Mouse (Mus musculus): ENCODE data around the gene Btbd35f16. TPM values are rescaled to one million over a fixed set of nuclear protein-coding genes. Genes with fewer than 3 reads are reported as not detected.
"Not testable (repeated sequence)": the region's sequence is repeated elsewhere in the genome, so short reads cannot be mapped to it uniquely, and the experiment has no call there.

Btbd35f16 gene
- not detected in 2 replicates for polyA plus RNA-seq (2015; fragmentation: Nextera tagmentation; extraction: Ambion mirVana)

- ATAC-seq; H3K36me3 ChIP-seq (ENCODE audit: control insufficient read depth, insufficient read depth, low read length); H3K27ac ChIP-seq (ENCODE audit: low read depth, low read length); H3K9me3 ChIP-seq (ENCODE audit: control insufficient read depth, low read length); H3K27me3 ChIP-seq (replicated peaks; ENCODE audit: control insufficient read depth, insufficient read depth, low read length); H3K9ac ChIP-seq (ENCODE audit: low read depth, low read length); H3K4me1 ChIP-seq (ENCODE audit: control insufficient read depth, insufficient read depth, low read depth, low read length); H3K4me2 ChIP-seq (ENCODE audit: low read length); H3K4me3 ChIP-seq (ENCODE audit: low read length): not testable (repeated sequence)
- WGBS: no CpG with 5 or more reads among the region's 3 CpGs
These were observed at the start of gene Btbd35f16 for GRCm38 (mm10) chrX:3956902-3957301. Gene Btbd35f16 (minus strand): TSS chrX:3957002.

Other genes with a start within 250 kb of the Btbd35f16 start
- not detected in 2 replicates for gene Btbd35f10, start 204.1 kb downstream of the Btbd35f16 start, polyA plus RNA-seq (2015; fragmentation: Nextera tagmentation; extraction: Ambion mirVana)
- gene Btbd35f3, start 80.7 kb upstream of the Btbd35f16 start, polyA plus RNA-seq (2015; fragmentation: Nextera tagmentation; extraction: Ambion mirVana): not detected in 2 replicates
- gene Btbd35f28, start 239.6 kb upstream of the Btbd35f16 start, polyA plus RNA-seq (2015; fragmentation: Nextera tagmentation; extraction: Ambion mirVana): not detected in 2 replicates